Mouse (Mus musculus): ENCODE measurements around the gene Aurkc. TPM values are rescaled to one million over a fixed set of nuclear protein-coding genes. Genes with fewer than 3 reads are reported as not detected.
"Not testable (repeated sequence)": the region's sequence is repeated elsewhere in the genome, so short reads cannot be mapped to it uniquely, and the experiment has no call there.

Gene Aurkc
- not detected in 2 replicates for polyA plus RNA-seq (2015; fragmentation: Nextera tagmentation; extraction: Ambion mirVana)

DNA sequence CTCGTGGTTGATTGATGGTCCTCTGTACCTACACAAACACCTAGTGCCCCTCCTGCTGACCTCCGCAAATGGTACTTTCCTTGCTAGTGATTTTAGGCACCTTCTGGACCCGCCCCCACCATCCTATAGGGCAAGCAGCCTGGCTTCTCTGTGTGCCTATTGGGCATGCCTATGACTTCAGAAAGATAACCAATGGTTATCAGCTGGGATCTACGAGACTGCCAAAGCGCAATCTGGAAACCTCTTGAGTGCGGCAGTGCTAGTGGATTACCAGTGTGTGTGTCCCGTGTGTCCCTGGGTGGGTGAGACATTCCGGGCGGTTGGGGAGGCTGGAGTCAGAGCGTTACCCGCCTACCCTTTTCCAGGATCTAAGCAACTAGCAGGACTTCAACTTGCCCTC lies at the start of gene Aurkc:
Gene Aurkc, plus strand, starts transcription at position 50 of the 400 bp plus-strand sequence.
- H3K4me2 ChIP-seq (ENCODE audit: low read depth, low read length); H3K4me3 ChIP-seq (ENCODE audit: low read depth, low read length); H3K9ac ChIP-seq (ENCODE audit: low read depth, low read length); ATAC-seq (ENCODE audit: low read depth); H3K4me1 ChIP-seq (ENCODE audit: control insufficient read depth, low read depth, low read length); H3K27ac ChIP-seq (ENCODE audit: low read length); H3K9me3 ChIP-seq (replicated peaks; ENCODE audit: control insufficient read depth, low read length); H3K36me3 ChIP-seq (ENCODE audit: control insufficient read depth, insufficient read depth); H3K27me3 ChIP-seq (ENCODE audit: control insufficient read depth, insufficient read depth, low read depth, low read length): not testable (repeated sequence)
- 68% methylated on average over 11 of the region's 11 CpGs for WGBS (ENCODE audit: insufficient replicate concordance)

DNA sequence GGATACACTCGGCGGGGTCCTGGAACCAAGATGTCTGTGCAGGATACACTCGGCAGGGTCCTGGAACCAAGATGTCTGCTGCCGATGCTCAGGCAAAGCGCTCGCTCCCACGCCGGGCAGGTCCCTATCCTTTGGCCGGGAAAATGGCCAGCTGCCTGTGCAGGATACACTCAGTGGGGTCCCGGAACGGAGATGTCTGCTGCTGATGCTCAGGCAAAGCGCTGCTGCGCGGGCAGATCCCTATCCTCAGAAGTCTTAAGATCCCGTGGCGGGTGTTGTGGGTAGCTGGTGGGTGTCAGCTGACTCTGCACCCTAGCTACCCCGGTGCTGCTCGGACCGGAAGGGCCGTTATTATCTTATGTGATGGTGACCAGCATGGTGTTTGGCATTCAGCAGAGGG lies 47.0 kb upstream of the Aurkc start:
- 79% methylated on average over 18 of the region's 20 CpGs for WGBS (ENCODE audit: insufficient replicate concordance)
- not testable (repeated sequence) for H3K27ac ChIP-seq (ENCODE audit: low read length); H3K4me3 ChIP-seq (ENCODE audit: low read depth, low read length); H3K4me1 ChIP-seq (ENCODE audit: control insufficient read depth, low read depth, low read length); H3K27me3 ChIP-seq (ENCODE audit: control insufficient read depth, insufficient read depth, low read depth, low read length); H3K9ac ChIP-seq (ENCODE audit: low read depth, low read length); H3K9me3 ChIP-seq (replicated peaks; ENCODE audit: control insufficient read depth, low read length); H3K4me2 ChIP-seq (ENCODE audit: low read depth, low read length); ATAC-seq (ENCODE audit: low read depth); H3K36me3 ChIP-seq (ENCODE audit: control insufficient read depth, insufficient read depth)

DNA sequence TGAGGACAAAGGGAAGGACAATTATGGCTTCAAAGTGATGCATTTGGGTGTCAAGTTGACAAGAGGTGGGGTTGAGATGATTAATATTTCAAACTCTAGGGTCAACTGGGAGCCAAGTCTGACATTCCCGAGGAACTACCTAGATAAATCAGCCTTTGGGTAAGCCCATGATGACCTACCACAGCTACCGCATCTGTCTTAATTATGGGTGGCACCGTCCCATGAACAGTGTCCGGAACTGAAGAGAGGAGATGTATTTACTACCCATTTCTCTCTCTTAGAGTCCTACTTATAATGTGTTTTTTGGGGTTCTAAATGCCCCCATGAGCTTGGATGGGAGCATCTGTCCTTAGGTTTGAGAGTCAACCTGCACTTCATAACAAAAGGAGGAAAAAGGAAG lies 38.5 kb upstream of the Aurkc start:
- Histone ChIP-seq H3K27ac (ENCODE audit: low read length) (no peak overlapping the region), H3K27me3 (ENCODE audit: control insufficient read depth, insufficient read depth, low read depth, low read length) (no peaks in the 10 kb centered on the region), H3K4me3 (ENCODE audit: low read depth, low read length) (no peak overlapping the region), H3K4me1 (ENCODE audit: control insufficient read depth, low read depth, low read length) (no peaks in the 10 kb centered on the region), H3K9me3 (replicated peaks; ENCODE audit: control insufficient read depth, low read length) (no peaks in the 10 kb centered on the region; the same call in 1 of the 2 replicates), H3K4me2 (ENCODE audit: low read depth, low read length) (no peak overlapping the region), H3K9ac (ENCODE audit: low read depth, low read length) (no peak overlapping the region), H3K36me3 (ENCODE audit: control insufficient read depth, insufficient read depth) (no peaks in the 10 kb centered on the region)
- WGBS (ENCODE audit: insufficient replicate concordance) = 75% methylated on average over 4 of the region's 4 CpGs
- no peak for ATAC-seq (ENCODE audit: low read depth)

DNA sequence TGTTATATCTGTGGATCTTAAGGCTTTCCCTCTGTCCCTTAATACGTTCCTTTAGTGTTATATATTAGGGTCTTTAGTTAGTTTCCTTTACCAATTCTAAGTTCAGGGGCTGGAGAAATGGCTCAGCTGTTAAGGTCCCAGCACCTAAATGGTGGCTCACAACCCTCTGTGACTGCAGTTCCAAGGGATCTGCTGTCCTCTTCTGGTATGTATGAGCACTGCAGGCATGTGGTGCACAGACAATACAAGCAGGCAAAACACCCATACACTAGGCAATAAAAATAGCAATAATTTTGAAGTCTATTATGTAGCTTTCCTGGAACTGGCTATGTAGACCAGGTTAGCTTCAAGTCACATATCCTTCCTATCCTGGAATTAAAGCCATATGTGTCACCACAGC lies 36.5 kb upstream of the Aurkc start:
- Histone ChIP-seq H3K4me2 (ENCODE audit: low read depth, low read length) (no peak overlapping the region), H3K9ac (ENCODE audit: low read depth, low read length) (no peak overlapping the region), H3K27me3 (ENCODE audit: control insufficient read depth, insufficient read depth, low read depth, low read length) (no peaks in the 10 kb centered on the region), H3K4me3 (ENCODE audit: low read depth, low read length) (no peak overlapping the region), H3K27ac (ENCODE audit: low read length) (no peak overlapping the region), H3K4me1 (ENCODE audit: control insufficient read depth, low read depth, low read length) (no peaks in the 10 kb centered on the region), H3K9me3 (replicated peaks; ENCODE audit: control insufficient read depth, low read length) (no peaks in the 10 kb centered on the region; the same call in 1 of the 2 replicates), H3K36me3 (ENCODE audit: control insufficient read depth, insufficient read depth) (no peaks in the 10 kb centered on the region)
- WGBS (ENCODE audit: insufficient replicate concordance) = 52% methylated on average over 1 of the region's 1 CpGs
- ATAC-seq (ENCODE audit: low read depth) = no peak

DNA sequence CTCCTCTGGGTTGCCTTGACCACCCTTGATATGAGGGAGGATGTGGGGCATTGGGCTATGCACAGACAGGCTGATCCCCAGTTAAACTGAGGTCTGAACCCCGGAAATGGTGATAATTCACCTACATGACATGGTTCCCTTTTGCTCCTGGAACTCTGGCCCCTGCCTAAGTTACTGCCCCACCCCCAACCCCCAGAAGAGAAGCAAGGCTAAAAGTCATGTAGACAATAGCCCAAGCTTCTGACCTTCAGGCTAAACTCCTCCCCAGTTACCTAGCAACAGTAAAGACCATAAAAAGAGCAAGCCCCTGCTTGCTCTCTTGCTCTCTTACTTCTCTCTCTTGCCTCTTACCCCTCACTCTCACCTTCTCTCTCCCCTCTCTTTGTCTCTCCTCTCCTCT lies 21.5 kb upstream of the Aurkc start:
- ATAC-seq (ENCODE audit: low read depth) = no peak
- Histone ChIP-seq H3K4me3 (ENCODE audit: low read depth, low read length) (no peak overlapping the region), H3K4me1 (ENCODE audit: control insufficient read depth, low read depth, low read length) (no peaks in the 10 kb centered on the region), H3K4me2 (ENCODE audit: low read depth, low read length) (no peak overlapping the region), H3K27ac (ENCODE audit: low read length) (no peak overlapping the region), H3K9ac (ENCODE audit: low read depth, low read length) (no peak overlapping the region), H3K27me3 (ENCODE audit: control insufficient read depth, insufficient read depth, low read depth, low read length) (no peaks in the 10 kb centered on the region), H3K9me3 (replicated peaks; ENCODE audit: control insufficient read depth, low read length) (no peaks in the 10 kb centered on the region), H3K36me3 (ENCODE audit: control insufficient read depth, insufficient read depth) (no peaks in the 10 kb centered on the region)
- whole genome bisulfite sequencing (ENCODE audit: insufficient replicate concordance) = 55% methylated on average over 1 of the region's 1 CpGs

DNA sequence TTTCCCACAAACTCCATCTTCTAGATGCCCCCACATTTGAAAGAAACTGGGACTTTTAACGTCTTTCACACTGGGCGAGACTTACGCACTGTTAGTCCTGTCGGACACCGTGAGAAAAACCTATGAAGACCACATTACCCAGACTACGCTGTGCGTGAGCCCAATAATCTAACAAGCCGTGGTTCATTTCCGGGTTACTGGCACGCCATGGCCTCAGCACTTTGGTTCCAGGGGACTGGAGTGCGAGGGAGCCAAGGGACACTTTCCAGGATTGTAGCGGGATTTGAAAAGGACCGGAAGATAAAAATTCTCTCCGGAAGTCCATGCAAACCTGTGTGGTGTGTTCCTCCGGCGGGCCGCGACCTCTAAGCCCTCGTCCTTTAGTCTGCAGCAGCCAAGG lies 18.2 kb upstream of the Aurkc start:
- H3K36me3 ChIP-seq (ENCODE audit: control insufficient read depth, insufficient read depth) = no peaks in the 10 kb centered on the region
- H3K9me3 ChIP-seq (replicated peaks; ENCODE audit: control insufficient read depth, low read length) = no peaks in the 10 kb centered on the region
- ATAC-seq (ENCODE audit: low read depth) = no peak
- H3K27ac ChIP-seq (ENCODE audit: low read length) = no peak overlapping the region
- no peaks in the 10 kb centered on the region for H3K4me1 ChIP-seq (ENCODE audit: control insufficient read depth, low read depth, low read length)
- no peak overlapping the region for H3K4me2 ChIP-seq (ENCODE audit: low read depth, low read length)
- no peak overlapping the region for H3K9ac ChIP-seq (ENCODE audit: low read depth, low read length)
- WGBS (ENCODE audit: insufficient replicate concordance) = 80% methylated on average over 19 of the region's 19 CpGs
- no peaks in the 10 kb centered on the region for H3K27me3 ChIP-seq (ENCODE audit: control insufficient read depth, insufficient read depth, low read depth, low read length)
- no peak overlapping the region for H3K4me3 ChIP-seq (ENCODE audit: low read depth, low read length)

DNA sequence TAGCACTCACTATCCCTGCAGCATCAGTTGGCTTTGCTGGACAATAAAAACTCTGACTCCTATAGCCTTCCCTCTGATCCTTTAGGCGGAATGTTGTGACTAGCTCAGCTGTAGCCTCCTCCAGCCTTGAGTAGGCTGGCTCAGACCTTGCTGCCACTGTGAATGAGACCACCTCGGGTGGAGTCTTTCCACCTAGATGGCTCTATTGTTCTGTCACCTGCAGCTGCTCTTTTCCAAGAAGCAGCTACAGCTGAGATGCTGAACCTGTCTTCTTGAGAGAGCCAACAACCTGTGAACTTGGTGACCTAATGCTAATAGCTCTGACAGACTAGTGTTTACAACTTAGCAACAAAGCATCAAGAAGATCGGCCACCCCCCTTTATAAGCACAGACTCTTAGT lies 3.8 kb downstream of the Aurkc start:
- not testable (repeated sequence) for H3K4me2 ChIP-seq (ENCODE audit: low read depth, low read length); H3K36me3 ChIP-seq (ENCODE audit: control insufficient read depth, insufficient read depth); ATAC-seq (ENCODE audit: low read depth); H3K9me3 ChIP-seq (replicated peaks; ENCODE audit: control insufficient read depth, low read length); H3K27ac ChIP-seq (ENCODE audit: low read length); H3K4me1 ChIP-seq (ENCODE audit: control insufficient read depth, low read depth, low read length); H3K9ac ChIP-seq (ENCODE audit: low read depth, low read length); H3K4me3 ChIP-seq (ENCODE audit: low read depth, low read length); H3K27me3 ChIP-seq (ENCODE audit: control insufficient read depth, insufficient read depth, low read depth, low read length)
- 42% methylated on average over 3 of the region's 3 CpGs for WGBS (ENCODE audit: insufficient replicate concordance)

DNA sequence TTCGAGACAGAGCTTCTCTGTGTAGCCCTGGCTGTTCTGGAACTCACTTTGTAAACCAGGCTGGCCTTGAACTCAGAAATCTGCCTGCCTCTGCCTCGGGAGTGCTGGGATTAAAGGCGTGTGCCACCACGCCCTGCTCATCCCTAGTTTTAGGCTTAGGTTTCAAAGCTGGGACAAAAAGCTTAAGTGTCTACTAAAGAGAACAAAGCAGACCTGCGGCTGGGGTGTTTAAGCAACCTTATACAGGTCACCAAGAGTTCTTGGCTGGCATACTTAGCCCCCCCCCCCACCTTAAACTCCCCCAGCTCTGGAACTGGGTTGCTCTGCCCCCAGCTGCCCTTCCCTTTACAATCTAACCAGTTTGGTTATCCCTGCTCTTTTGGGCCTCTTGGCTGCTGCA lies 10.3 kb downstream of the Aurkc start:
- H3K9ac ChIP-seq (ENCODE audit: low read depth, low read length); H3K4me2 ChIP-seq (ENCODE audit: low read depth, low read length); H3K4me1 ChIP-seq (ENCODE audit: control insufficient read depth, low read depth, low read length); H3K4me3 ChIP-seq (ENCODE audit: low read depth, low read length); H3K27me3 ChIP-seq (ENCODE audit: control insufficient read depth, insufficient read depth, low read depth, low read length); H3K36me3 ChIP-seq (ENCODE audit: control insufficient read depth, insufficient read depth); H3K27ac ChIP-seq (ENCODE audit: low read length); ATAC-seq (ENCODE audit: low read depth); H3K9me3 ChIP-seq (replicated peaks; ENCODE audit: control insufficient read depth, low read length): not testable (repeated sequence)
- WGBS (ENCODE audit: insufficient replicate concordance) = 43% methylated on average over 5 of the region's 5 CpGs

DNA sequence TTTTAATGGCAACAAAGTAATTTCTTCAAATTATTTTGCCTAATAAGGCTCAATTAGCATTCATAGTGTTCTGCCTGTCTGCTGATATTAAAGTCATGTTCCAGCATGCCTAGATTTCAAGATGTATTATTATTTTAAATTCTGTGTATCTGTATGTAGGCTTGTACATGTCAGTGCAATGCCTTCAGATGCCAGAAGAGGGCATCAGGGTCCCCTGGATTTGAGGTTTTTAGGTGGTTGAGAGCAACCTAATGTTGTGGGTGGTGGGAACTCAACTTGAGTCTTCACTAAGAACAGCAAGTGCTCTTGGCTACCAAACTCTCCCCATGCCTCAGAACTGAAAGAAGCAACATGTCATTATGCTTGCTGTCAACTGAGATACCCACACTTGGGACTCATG lies 32.3 kb downstream of the Aurkc start:
- Histone ChIP-seq H3K36me3 (ENCODE audit: control insufficient read depth, insufficient read depth) (no peaks in the 10 kb centered on the region), H3K27me3 (ENCODE audit: control insufficient read depth, insufficient read depth, low read depth, low read length) (no peaks in the 10 kb centered on the region), H3K9ac (ENCODE audit: low read depth, low read length) (no peak overlapping the region), H3K9me3 (replicated peaks; ENCODE audit: control insufficient read depth, low read length) (no peaks in the 10 kb centered on the region), H3K27ac (ENCODE audit: low read length) (no peak overlapping the region), H3K4me3 (ENCODE audit: low read depth, low read length) (no peak overlapping the region), H3K4me2 (ENCODE audit: low read depth, low read length) (no peak overlapping the region), H3K4me1 (ENCODE audit: control insufficient read depth, low read depth, low read length) (no peaks in the 10 kb centered on the region)
- ATAC-seq (ENCODE audit: low read depth) = no peak

Measured in liver, embryonic 16.5 days (tissue).